Mouse (Mus musculus): ENCODE measurements around the gene Ppp3cb. TPM values are rescaled to one million over a fixed set of nuclear protein-coding genes. Genes with fewer than 3 reads are reported as not detected.

Ppp3cb gene
- total RNA-seq, 2 experiments from 2014 or later, result 190 to 204 TPM

DNA sequence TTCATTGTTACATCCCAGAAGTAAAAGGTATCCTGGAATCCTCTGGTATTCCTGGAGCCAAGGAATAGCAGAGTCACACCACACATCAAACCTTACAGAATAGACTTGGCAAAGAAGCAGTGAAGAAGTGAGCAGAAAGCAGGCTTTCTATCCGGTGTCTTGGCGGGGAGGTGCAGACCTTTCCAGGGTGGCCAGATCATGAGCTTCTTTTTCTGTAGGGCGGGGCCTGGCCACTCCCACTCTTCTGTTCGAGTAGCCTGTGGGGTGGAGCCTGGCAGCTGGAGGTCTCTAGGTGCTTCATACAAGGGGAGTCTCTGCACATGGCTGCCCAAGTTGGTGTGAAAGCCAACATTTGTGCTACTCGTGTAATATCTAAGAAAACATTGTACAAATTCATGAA, 65.2 kb downstream of the Ppp3cb start:
- peak; percentile 26 for DNase-seq (ENCODE audit: low spot score)

DNA sequence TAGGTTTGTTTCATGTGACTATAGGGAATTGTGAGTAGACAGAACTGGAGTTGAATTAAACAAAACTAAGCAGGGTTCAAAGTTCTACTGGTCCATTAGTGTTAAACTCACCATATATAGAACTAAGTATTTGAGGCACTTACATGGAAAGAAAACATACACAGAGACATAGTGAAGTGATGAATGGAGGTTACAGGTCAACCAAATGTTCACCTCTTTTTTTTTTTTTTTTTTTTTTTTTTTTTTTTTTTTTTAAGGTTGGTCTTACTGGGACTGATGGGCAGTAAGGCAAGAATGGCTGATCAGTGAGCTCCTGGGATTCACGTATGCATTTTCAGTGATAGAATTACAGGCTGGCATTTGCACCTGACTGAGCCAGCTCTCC, 66.2 kb downstream of the Ppp3cb start:
- DNase-seq (ENCODE audit: low spot score), result no peak

DNA sequence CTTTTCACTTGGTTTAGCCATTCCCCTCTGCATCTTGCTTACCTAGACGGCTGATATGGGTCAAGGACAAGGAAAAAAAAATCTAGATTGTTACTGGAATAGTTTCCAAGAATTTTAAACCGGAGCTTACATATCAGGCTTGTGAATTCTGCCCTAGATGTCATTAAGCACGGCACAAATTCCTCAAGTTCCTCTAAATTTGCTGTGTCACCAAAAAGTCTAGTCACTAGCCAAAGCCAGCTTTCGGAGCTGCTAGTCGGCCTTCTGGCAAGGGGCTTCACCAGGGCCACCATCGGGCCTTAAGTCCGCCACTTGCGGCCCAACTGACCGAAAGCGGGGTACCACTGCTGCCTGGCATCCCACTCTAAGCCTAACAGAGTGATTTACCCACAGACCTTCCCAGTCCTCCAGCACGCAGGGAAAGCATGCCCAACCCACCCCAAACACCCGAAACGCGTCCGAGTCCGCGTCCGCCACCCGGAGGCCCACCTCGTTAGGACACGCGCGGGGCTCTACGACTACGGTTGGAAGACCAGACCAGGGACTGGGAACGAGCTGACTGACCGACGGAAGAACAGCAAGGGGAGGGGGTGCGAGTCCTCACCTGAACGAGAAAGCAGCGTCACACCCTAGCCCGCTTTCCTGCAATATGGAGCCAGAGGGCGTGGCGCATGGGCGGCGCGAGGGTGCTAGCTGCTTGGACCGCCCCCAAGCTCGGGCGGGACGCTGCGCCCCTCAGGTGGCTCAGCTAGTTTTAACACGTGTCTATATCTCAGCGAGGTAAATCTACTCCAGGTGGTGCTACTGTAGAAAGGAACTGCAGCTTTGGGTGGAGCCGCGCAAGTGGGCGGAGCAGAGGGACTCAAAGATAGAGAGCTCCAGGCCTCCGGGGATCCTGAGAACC, 66.8 kb downstream of the Ppp3cb start, which contains the start of gene Anxa7:
Gene Anxa7 (minus strand): TSS at position 843 of the 904 bp plus-strand sequence.
- DNase-seq (ENCODE audit: low spot score), result peak; percentile 78

DNA sequence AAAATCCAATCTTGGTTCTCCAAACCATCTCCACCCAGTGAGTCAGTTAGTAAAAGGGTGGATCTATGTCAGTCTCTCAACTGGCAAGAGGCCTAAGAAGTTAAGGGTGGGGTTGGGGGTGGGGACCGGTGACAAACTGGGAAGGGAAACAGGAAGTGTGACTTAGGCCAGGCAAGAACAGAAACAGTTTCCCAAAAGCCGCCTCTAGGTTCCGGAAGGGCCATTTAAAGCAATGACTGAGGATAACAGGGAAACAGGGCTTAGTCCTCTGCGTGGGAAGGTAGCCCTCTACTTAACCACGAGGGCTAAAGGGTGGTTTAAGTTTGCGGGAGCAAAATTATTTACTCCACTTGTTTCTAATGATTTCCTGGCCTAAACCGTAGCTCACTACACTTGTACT, 67.6 kb downstream of the Ppp3cb start:
- peak; percentile 66 for DNase-seq (ENCODE audit: low spot score)

DNA sequence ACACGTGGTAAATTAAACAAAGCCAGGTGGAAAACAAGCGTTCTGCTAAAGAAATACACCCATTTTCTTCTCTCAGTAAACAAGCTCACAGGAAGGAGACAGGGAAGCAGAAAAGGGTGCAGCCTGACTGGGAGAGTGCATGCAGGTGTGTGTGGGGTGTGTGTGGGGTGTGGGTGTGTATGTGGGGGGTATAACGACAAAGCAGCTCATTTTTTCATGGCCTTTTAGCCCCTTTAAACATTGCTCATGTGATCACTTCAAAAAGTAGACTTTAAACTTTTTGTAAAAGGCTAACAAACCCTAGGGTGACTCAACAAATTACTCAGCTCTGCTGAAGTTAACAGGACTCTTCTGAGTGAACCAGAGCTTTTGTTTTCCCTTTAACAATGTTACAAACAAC, 68.0 kb downstream of the Ppp3cb start:
- no peak for DNase-seq (ENCODE audit: low spot score)

DNA sequence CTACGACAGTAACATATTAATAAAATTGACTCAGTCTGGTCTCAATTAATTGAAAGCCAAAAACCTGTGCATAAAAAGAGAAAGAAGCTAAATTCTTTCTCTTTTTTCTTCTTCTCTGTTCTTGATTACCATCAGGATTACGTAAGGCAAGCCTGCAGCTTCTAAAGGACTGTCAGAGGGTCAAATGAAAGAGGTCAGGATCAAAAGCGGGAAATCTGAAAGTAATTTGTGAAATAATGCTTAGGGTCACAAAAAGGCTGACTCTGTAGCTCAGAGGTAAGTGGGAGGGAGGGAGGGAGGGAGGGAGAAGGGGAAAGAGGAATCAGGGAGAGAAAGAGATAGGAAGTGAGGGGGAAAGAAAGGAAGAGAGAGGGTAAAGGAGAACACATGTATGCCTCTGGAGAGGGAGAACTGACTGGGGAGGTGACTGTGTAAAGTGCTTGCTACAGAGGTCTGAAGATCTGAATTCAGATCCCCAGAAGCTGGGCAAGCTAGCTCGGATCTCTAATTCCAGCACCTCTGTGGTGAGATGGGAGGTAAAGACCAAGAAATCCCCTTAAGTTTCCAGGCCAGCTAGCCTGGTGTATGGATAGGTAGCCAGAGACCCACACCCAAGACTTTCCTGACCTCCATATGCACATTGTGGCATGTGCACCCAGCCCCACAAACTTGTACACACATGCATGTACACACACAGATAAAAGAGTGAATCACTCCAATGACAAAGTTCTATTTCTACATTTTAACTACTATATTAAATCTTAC, 68.9 kb downstream of the Ppp3cb start:
- DNase-seq (ENCODE audit: low spot score), result no peak

DNA sequence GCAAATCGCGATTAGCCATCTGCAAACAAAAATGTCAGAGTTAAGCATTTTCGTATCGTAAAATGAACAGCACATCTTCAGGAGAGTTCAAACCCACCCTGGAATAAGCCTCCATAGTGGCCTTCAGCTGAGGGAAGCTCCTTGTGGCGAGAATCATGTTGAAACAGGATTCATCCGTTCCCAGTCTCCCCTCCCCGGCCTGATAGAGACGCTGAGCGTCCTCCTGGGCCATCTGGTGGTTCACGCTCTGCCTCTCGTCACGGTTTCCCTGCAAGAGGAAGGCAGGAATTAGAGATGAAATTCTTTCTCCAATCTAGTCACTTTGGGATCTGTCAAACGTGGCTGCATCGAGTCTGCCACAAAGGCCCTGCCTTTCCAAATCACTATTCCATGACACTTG, 86.2 kb downstream of the Ppp3cb start:
- no peak for DNase-seq (ENCODE audit: low spot score)

DNA sequence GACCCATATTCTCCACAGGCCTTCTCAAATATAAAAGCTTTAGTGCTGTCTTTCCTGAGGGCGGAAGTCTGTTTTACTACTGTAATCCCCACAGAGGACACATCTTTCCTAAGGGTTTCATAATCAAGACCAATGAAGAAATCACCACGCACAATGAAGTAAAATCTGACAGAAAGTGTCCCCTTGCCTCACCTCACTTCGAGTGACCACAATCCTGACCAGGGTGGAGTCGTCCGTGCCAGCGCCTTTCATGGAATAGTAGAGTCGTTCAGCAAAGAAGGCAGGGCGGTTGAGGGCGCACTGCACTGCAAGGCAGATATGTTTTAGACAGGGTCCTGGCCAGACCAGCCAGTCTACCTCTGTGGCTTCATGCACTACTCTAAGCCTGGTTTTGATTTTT, 88.0 kb downstream of the Ppp3cb start:
- no peak for DNase-seq (ENCODE audit: low spot score)

DNA sequence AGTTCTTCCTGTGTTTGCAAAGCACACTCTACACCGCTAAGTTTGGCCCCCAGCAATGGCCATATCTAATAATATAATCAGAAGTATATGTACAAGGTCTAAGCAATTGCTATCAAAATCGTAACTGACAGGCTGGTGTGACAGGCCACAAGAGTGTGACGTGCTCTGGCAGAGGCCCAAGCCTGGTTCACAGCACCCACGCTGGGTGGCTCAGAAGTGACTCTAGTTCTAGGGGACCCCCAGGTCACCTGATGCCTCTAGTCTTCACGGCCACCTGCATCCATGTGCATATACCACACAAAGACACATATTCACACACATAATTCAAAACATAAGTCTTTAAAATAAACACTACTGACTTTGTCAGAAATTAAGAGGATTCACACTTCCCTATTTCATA, 93.4 kb downstream of the Ppp3cb start:
- no peak for DNase-seq (ENCODE audit: low spot score)

DNA sequence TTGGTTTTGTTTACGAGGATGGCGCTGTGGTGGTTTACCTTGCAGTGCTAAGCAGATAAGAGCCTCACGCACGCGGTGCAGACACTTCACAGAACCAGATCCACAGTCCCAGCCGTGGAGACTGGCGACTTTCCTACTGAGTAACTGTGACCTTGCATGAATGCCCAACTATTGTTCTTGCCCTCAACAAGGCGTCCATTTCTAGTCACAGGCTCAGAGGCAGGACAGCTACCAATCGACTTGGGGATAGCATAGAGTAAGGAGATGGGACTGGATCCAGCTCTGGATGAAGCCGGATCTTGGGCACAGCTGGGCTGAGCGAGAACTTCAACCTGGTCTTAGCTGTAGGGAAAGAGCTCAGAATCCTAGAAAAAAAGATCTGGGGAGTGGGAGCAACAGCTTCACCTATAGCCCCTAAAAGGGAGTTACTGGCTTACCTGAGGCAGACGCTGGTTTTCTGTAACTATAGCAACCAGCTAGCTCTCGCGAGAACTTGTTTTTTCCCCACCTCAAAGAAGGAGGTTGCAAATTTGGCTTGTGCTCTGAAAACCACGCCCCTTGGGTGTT, 94.5 kb downstream of the Ppp3cb start, which contains the start of gene Cfap70:
Gene Cfap70 (minus strand): TSS at position 462 of the 567 bp plus-strand sequence.
- peak; percentile 58 for DNase-seq (ENCODE audit: low spot score)

DNA sequence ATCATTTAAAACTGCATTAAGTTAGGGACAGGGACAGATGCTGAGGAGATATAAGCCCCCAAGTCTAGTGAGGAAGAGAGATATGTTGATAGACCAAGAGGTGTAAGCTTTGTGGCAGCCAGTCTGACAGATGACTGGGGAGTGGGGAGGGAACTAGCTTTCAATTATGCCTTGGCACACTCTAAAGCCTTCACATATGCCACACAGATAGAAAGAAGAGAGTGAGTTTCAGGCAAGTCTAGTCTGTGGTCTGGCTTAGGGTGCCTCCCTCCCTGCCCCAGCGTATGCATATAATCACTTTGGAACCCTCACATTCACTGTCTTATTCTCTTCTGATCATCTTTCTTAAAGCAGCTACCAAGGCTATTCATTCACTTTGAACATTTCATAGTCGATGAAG, 95.1 kb downstream of the Ppp3cb start:
- no peak for DNase-seq (ENCODE audit: low spot score)

Other genes with a start within 250 kb of the Ppp3cb start
- 10 to 100 TPM; 33.1 to 36.1 TPM for gene Ecd, start 198.5 kb downstream of the Ppp3cb start, total RNA-seq (2021)
- 10 to 100 TPM; 19.8 to 21.3 TPM for gene Fam149b, start 198.4 kb downstream of the Ppp3cb start, total RNA-seq (2021)
- gene Dnajc9, start 157.7 kb downstream of the Ppp3cb start, total RNA-seq (2021), result 10 to 100 TPM; 10.6 to 12.2 TPM
- gene Mrps16, start 152.9 kb downstream of the Ppp3cb start, total RNA-seq (2021), result 10 to 100 TPM; 50.8 to 54.9 TPM
- under 1 TPM; 0.14 to 0.19 TPM for gene Cfap70, start 94.3 kb downstream of the Ppp3cb start, total RNA-seq (2021)
- gene Anxa7, start 66.4 kb downstream of the Ppp3cb start, total RNA-seq (2021), result 10 to 100 TPM; 47.7 to 72.8 TPM
- gene Mss51, start 49.7 kb downstream of the Ppp3cb start, total RNA-seq (2021), result 100 to 1,000 TPM; 236 to 409 TPM
- 1 to 10 TPM; 3.1 to 5.1 TPM for gene Usp54, start 94.5 kb upstream of the Ppp3cb start, total RNA-seq (2021)
- 1,000 to 10,000 TPM; 2,763 to 3,247 TPM for gene Myoz1, start 110.0 kb upstream of the Ppp3cb start, total RNA-seq (2021)
- 100 to 1,000 TPM; 141 to 171 TPM for gene Synpo2l, start 121.8 kb upstream of the Ppp3cb start, total RNA-seq (2021)
- 10 to 100 TPM; 65.7 to 75.8 TPM for gene Sec24c, start 127.7 kb upstream of the Ppp3cb start, total RNA-seq (2021)
- 1 to 10 TPM; 1.8 to 2.1 TPM for gene Fut11, start 148.4 kb upstream of the Ppp3cb start, total RNA-seq (2021)
- gene Chchd1, start 156.4 kb upstream of the Ppp3cb start, total RNA-seq (2021), result 100 to 1,000 TPM; 126 to 132 TPM
- 10 to 100 TPM; 27.3 to 36.0 TPM for gene Zswim8, start 161.0 kb upstream of the Ppp3cb start, total RNA-seq (2021)
- gene Ndst2, start 188.0 kb upstream of the Ppp3cb start, total RNA-seq (2021), result 1 to 10 TPM; 5.4 to 7.2 TPM
- 100 to 1,000 TPM; 168 to 192 TPM for gene Camk2g, start 247.5 kb upstream of the Ppp3cb start, total RNA-seq (2021)